Mouse (Mus musculus): ENCODE results near the gene Pnmt.

DNA sequence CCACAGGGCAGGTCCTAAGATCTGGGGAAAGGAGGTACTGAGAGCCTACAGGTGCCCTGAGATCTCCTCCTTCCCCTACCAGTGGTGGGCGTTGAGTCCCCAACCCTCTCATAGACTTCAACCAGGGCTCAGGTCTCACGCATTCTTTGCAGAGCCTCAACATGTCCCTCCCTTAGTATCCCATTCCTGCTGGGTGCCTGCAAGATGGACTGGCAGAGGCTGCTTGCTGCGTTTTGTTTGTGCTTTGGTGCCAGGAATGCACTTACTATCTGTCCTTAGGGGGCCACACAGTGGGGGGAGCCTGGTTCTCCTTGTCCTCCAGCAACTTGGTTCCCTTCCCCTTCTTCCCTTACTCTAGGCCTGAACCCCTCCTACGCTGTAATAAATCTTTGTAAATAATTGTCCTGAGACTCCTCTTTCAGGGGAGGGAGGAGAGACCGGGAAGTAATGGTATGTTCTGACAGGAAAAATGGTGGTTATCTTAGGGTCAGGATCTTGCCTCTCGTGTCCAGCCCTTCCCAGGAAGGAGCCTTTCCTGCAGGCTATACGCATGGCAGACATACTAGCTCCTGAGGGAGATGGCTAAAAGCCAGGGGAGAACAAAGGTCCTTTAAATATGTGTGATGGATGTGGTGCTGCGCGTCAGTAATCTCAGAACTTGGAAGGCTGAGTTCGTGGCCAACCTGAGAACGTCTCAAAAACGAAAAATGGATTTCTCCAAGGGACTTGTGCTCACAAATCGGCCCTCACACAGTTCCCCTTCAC, 28.7 kb upstream of the Pnmt start:
- TF ChIP-seq CTCF (IDR thresholded peaks at IDR 0.05; ENCODE audit: extremely low read depth, insufficient read depth, low read length) (no peak), POLR2A (IDR thresholded peaks at IDR 0.05; ENCODE audit: extremely low read depth, insufficient read depth, low read length) (no peak)
